Mouse (Mus musculus) layer of hippocampus, postnatal 36 days (tissue): ENCODE data around the gene Gcdh. TPM values are rescaled to one million over a fixed set of nuclear protein-coding genes. Genes with fewer than 3 reads are reported as not detected.

Experiments used
- DNase-seq, 2 experiments: peaks; one replicate each; pipeline ENCODE4 v3.0.0; 2022
- total RNA-seq, 2 experiments: library from RNA; stranded (reverse); gene quantifications; 2 replicates each; pipeline ENCODE4 v1.2.3; 2021

The Gcdh gene
- total RNA-seq, 2 experiments from 2014 or later = 39.5 to 46.3 TPM

DNA sequence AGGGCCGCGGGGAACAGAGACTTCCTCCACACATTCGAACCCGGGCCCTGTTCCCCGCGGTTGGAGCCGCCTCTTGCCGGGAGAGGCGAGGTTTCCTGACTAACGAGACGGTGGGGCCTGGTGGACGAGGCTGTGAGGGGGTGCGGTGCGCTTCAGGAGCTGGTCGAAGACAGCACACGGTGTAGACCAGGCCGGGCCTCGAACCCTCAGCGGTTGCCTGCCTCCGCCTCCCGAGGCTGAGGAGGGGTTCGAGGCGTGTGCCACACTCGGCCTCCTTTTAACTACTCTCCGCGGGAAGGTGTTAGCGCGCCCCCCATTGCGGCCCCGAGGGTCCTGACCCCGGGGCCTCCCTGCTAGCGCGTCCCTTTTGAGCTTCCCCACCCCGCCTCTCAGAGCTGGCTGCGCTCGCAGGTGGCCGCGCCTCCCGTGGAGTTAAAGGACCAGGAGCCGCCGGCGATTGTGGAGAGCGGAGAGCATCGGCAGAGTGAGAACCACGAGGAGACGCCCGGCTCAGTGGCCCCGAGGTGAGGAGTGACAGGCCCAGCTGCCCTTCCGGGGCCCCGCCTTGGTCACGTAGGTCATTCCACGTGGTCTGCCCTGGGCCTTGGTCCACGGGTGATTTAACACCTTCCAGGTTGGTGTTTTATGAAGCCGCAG lies 21.3 kb downstream of the Gcdh start:
- DNase-seq = no peak

DNA sequence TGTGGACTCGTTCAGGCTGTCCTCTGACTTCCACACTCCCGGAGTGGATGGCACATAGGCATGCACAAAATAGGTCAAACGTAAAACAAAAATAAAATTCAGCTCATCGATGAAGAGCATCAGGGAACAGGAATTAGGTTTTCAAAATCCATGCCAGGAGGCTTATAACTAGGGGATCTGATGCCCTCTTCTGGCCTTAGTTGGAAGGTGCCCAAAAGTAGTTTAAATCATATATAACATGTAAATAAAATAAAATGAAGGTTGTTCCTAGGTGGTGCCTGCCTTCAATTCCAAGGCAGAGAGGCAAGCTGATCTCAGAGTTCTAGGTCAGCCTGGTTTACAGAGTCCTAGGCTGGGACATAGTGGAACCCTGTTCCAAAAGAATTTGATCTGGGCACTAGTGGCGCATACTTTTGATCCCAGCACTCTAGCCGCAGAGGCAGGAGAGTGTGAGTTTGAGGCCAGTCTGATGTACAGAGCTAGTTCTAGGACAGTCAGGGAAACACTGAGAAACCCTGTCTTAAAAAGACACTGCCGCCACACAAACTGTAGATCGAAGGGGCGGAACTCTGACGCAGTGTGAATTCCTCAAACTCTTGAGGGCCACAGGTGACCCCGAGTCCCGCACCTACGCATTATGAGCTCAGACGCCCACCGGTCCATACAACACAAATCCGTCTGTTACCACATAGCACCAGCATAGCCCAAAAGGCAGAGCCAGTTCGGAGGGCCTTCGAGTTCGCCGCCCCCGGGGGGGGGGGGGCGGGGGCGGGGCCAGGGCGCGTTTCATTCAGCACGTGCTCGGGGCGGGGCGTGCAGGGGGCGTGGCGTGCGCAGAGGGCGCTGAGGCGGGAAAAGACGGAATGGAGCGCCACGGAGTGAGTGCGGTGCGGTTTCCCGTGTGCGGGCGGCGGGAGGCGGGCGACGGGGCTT lies 22.1 kb downstream of the Gcdh start, which contains the start of gene Syce2:
Syce2 (plus strand) TSS at position 736 of the 933 bp plus-strand sequence.
- peak in 1 of 2 experiments; percentile 37 for DNase-seq

DNA sequence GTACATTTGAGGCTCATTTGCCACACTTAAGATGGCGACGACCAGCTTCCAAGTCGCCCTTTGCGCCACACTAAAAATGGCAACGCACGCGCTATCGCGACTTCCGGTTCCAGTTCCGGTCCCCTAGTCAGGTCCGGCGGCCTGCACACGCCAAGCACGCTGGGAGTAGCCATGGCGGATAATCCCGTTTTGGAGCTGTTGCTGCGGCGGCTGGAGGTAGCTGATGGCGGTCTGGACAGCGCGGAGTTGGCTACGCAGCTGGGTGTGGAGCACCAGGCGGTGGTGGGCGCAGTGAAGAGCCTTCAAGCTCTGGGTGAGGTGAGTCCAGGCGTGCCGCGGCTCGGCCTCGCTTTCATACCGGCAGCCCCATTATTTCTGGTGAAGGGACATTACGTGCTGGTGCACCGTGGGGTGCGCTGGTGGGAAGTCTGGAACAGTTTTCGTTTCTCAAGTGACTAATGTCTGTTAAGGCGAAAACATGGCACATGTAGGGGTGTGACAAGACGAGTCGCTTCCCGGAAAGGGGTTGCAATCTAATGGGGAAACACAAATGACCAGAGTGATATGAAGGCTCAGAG lies 36.8 kb downstream of the Gcdh start, which contains the start of gene Farsa:
Farsa (plus strand) TSS at position 126 of the 578 bp plus-strand sequence.
- DNase-seq = peak; percentile 91 to 92

- no peak for DNase-seq
Measured at GRCm38 (mm10) chr8:84856434-84856833, 37.3 kb downstream of the Gcdh start.

DNA sequence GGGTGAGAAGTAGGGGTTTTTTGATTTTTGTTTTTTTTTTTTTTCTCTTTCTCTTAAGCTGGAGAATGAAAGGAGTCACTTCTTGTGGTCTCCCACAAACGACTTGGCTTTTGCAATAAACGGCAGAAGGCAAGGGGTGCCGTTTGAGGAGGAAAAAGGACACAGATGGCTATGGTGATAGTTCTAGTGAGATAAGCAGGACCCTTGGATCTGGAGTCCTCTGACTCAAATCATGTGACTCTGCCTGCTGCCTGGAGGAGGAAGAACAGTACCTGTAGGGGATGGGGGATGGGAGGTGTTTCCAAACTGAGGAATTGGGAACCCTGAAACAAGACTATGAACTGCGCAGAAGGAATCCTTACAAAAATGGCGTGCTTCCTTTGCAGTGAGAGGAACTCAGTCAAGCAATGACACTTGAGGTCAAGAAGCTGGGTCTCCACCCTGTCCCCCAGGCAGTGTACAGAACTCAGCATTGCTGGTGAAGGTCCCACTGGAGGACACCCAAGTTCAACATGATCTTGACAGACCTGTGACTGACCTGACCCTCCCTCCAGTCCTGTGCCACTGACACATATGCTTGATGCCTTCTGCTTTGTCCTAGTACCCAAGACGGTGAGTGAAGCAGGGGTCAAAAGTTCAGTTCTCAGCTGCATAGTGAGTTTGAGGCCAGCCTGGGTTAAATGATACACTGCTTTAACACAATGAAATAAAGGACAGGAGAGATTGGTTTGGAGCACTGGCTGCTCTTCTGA lies 45.9 kb downstream of the Gcdh start:
- DNase-seq = no peak

GRCm38 (mm10) chr8:84846722-84847572 lies 46.8 kb downstream of the Gcdh start, which contains the start of gene Calr:
Calr (minus strand) TSS chr8:84846934.
- DNase-seq = peak; percentile 100

DNA sequence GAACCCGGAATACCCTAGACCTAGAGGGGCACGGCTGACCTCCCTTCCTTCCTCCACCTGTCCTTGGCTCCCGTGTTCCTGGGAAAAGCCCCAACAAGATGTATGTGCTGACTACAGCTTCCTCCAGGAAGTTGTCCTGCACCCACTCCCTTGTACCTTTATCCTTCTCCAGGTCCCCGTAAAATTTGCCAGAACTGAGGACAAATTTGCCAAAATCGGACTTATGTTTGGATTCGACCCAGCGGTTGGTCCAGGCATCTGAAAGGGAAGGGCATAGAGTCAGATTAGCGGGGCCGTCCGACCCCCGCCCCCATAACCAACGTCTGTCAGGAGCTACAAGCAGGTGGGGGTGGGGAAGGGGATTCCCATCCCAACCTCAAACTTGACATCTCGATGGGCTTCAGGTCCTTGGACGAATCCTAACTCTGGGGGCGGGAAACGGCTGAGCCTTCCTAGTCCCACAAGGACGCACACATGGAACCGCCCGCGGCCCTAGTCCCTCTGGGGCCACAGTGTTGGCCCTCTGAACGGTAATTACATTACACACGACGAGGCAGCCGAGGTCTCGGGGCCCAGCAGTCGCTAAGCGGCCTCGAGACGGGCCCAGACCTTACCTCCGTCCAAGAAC lies 47.5 kb downstream of the Gcdh start:
- DNase-seq = peak in 1 of 2 experiments; percentile 46

DNA sequence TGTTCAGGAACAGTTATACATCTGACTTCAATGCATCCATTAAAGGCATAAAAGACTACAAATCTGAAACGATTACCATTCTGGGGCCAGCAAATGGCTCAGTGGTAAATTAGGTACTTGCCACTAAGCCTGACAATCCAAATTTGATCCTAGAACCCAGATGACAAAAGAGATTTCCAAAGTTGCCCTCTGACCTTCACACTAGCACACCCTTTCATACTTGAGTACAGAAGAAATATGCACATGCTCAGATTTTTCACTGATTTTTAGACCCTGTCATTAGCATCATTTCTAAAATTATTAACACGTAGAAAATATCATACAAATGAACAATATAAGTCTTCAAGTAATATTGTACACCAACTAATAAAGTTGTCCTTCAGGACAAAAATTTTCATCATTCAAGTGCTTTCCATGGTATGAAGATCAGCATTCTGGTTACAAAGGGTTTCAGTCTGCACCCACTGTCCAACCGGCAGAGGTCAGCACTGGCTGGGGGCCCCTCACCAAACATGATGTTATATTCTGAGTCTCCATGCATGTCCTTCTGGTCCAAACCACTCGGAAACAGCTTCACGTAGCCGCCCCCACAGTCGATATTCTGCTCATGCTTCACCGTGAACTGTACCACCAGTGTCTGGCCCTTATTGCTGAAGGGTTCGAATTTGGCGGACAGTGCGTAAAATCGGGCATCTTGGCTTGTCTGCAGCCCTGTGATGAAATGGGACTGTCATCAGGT lies 48.2 kb downstream of the Gcdh start:
- no peak for DNase-seq

- DNase-seq = no peak
Measured at GRCm38 (mm10) chr8:84844397-84845070, 49.2 kb downstream of the Gcdh start.

GRCm38 (mm10) chr8:84841514-84841913 lies 52.2 kb downstream of the Gcdh start:
- no peak for DNase-seq

GRCm38 (mm10) chr8:84840248-84840999 lies 53.3 kb downstream of the Gcdh start, which contains the start of gene Rad23a:
Rad23a (minus strand) TSS chr8:84840665.
- DNase-seq = peak; percentile 90 to 91

- no peak for DNase-seq
Measured at GRCm38 (mm10) chr8:84839875-84840247, 53.9 kb downstream of the Gcdh start.

DNA sequence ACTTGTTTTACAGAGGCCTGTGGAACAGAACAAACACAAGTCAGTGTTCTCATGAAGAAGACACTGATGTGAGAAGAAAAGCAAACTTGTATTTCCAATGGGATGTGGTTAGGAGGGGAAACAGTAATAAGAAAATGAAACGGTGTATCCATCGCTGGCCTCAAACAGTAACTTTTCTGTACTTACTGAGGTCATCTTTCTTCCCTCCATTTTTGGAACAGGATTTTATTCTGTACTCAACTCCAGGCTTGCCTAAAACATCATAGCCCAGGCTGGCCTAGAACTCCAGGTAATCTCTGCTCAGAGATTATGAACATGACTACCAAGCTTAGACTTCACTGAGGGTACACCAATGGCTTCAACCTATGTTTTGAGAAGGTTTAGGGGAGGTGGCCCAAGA lies 54.3 kb downstream of the Gcdh start:
- DNase-seq = no peak

DNA sequence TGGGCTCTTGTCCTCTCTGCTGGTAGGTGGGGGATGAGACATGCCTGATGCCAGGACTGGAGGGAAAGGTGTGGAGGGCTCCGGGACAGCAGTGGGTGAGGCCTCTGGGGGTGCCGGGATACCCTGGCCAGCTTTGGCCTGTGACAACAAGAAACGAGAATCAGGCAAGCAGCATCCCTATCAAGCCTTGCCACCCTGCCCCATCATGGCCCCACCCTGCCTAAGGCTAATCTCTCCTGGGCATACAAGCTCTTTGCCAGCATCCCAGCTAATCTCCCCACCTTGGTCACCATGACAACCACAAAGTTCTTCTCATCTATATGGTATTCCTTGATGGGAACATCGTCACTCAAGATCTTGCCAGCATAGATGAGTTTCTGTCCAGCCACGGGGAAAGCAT lies 55.2 kb downstream of the Gcdh start:
- DNase-seq = no peak

- DNase-seq = no peak
Measured at GRCm38 (mm10) chr8:84837912-84838470, 55.7 kb downstream of the Gcdh start.

DNA sequence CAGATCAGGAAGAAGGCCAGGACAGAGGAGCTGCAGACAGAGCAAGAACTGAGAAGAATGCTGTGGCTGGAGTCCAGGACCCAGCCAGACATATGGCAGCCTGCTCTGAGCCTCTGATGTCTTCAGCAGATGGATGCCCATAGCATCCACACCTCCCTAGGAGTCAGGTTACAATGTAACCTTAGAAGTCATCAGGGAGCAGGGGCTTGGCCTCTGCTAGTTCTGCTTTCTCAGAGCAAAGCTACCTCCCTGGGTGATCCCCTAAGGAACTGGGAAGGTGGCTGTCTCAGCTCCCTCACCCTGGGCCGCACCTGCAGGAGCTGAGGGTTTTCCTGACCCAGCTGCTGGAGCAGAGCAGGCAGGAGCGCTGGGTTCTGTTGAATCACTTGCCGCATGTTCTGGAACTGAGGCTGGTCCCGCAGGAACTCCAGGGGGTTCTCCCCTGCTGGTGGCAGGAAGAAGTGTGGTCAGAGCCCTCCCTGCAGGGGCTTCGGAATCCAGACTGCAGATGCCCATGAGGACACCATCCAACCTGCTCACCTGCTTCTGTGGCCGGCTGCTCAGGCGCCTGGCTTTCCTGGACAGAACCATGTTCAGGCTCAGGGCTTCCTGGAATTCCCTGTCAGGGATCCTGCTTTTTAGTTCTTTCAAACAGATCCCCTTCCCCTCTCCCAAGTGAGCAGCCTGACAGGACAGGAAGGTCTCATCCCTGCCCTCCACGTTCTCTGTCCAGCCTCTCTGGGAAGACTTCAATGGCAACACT lies 56.4 kb downstream of the Gcdh start:
- DNase-seq = no peak
